Mouse (Mus musculus): ENCODE measurements around the gene Sec31b.
A peak's percentile ranks its signal among the peaks of the same experiment; 100 is the strongest.

The Sec31b gene

GRCm38 (mm10) chr19:44525551-44526205 lies 20.0 kb downstream of the Sec31b start:
- no peak for DNase-seq

GRCm38 (mm10) chr19:44519152-44519551 lies 26.5 kb downstream of the Sec31b start:
- peak; percentile 78 for DNase-seq

- peak; percentile 56 for DNase-seq
These were observed 27.5 kb downstream of the Sec31b start for GRCm38 (mm10) chr19:44517996-44518768.

GRCm38 (mm10) chr19:44515769-44516168 lies 29.9 kb downstream of the Sec31b start:
- no peak for DNase-seq

GRCm38 (mm10) chr19:44514521-44515451 lies 30.9 kb downstream of the Sec31b start:
- DNase-seq = peak; percentile 40

- DNase-seq = no peak
These were observed 31.7 kb downstream of the Sec31b start for GRCm38 (mm10) chr19:44513921-44514482.

DNA sequence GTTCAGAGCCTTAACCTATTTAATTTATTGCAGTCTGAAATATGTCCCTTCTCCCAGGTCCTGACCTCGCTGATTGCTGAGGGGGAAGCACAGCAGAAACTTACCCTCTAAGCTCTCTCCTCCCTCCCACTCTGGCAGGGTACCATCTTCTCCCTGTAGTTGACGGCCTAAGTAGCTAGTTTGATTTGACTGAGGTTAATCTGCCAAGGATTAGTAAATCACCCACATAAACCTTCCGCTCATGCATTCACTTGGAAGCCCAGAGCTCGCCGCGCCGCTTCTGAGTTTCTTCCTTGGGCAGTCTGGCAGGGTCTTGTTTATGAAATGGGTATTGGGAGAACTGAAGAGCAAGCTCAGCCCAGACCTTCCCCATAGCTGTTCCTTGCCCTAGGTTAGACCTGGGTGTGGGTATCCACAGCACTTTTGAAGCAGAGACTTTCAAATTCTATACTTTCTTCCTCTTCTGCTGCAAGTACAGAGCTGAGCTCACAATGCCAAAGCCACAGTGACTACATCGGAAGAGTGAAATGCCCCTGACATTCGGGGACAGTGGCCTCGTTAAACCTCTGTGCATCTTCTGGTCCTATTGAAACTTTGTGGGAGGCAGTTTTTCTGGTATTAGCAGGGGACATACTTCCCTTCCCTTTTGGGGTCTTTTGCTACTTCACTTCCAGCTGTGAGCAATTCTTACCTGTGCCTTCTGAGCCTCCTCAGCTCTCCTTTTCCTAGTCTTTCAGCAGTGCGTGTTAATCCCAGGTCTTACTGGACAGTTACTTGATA lies 32.4 kb downstream of the Sec31b start:
- DNase-seq = peak; percentile 58

- no peak for DNase-seq
These were observed 33.1 kb downstream of the Sec31b start for GRCm38 (mm10) chr19:44512601-44513000.

DNA sequence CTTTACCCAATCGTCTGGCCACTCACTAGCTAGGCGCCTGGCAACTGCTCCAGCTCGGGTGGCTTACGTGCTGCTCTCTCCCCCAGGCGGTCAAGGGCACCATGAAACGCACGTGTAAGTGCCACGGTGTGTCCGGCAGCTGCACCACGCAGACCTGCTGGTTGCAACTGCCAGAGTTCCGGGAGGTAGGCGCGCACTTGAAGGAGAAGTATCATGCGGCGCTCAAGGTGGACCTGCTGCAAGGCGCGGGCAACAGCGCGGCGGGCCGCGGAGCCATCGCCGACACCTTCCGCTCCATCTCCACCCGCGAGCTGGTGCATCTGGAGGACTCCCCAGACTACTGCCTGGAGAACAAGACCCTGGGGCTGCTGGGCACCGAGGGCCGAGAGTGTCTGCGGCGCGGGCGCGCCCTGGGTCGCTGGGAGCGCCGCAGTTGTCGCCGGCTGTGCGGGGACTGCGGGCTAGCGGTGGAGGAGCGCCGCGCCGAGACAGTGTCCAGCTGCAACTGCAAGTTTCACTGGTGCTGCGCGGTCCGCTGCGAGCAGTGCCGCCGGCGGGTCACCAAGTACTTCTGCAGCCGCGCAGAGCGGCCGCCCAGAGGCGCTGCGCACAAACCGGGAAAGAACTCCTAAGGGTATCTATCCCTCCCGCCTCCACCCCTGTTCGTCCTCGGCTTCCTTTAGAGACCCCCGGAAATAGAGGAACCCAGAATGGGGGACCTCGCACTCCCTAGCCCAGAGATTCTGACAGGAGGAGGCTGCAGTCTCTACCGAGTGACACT lies 34.0 kb downstream of the Sec31b start:
- peak; percentile 73 for DNase-seq

GRCm38 (mm10) chr19:44510534-44511175 lies 35.0 kb downstream of the Sec31b start:
- DNase-seq = no peak

DNA sequence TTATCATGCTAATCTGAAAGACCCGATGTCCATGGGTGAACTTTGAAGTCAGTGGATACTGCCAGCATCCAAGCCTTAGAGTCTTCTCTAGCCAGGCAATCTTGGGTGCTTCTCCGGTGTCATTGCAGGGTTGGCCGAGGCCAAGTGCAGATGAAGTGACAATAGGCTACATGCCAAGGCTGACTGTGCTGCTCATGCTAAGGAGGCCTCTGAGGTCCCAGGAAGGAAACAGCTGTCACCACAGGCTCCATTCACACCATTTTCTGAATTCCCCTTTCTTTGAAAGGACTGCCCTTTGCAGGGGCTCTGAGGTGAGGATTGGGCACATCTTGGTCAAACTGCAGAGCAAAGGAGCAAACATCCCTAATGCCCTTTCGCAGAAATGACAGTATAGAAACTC lies 42.9 kb downstream of the Sec31b start:
- no peak for DNase-seq

GRCm38 (mm10) chr19:44501925-44502324 lies 43.7 kb downstream of the Sec31b start:
- DNase-seq = no peak

DNA sequence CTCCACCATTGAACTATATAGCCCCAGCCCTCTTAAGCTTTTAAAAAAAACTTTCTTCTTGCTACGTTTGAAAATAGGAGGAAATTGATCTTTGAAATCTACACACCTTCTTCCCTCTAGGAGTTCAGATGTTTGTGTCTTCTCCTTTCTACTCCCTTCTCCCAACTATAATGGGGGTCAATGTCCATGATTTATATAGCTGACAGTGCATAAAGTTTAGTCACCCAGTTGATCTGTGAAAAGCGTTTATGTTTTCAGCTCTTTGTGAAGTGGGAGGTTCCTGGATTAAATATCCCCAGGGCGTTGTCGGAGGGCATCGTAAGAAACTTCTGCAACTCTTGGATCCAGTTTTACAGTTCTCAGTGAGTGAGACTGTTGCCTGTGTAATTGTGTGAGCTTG lies 45.4 kb downstream of the Sec31b start:
- DNase-seq = no peak

- DNase-seq = no peak
These were observed 46.7 kb downstream of the Sec31b start for GRCm38 (mm10) chr19:44498936-44499335.

GRCm38 (mm10) chr19:44496941-44497340 lies 48.7 kb downstream of the Sec31b start:
- no peak for DNase-seq

- no peak for DNase-seq
These were observed 49.2 kb downstream of the Sec31b start for GRCm38 (mm10) chr19:44496511-44496910.

- DNase-seq = no peak
These were observed 52.5 kb downstream of the Sec31b start, which contains the start of gene Wnt8b for GRCm38 (mm10) chr19:44493128-44493527. Gene Wnt8b (plus strand): TSS chr19:44493472.

DNA sequence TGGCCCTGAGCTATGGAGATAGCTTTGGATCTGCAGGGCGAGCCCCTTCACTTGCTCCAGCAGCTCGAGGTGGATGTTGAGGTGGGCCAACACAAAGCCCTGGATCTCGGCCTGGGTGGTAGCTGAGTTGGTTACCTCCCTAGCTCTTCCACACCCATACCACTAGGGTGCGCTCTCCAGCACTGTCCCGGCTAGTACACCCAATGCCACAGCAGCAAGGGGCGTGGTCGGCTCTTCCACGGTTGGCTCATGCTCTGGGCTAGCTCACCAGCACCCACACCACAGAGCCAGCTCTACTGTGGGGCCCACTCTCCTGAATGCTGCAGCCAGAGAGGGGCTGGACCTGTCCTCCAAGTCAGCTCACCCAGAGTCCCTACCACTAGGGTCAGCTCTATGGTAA lies 58.4 kb downstream of the Sec31b start:
- DNase-seq = peak; percentile 61

DNA sequence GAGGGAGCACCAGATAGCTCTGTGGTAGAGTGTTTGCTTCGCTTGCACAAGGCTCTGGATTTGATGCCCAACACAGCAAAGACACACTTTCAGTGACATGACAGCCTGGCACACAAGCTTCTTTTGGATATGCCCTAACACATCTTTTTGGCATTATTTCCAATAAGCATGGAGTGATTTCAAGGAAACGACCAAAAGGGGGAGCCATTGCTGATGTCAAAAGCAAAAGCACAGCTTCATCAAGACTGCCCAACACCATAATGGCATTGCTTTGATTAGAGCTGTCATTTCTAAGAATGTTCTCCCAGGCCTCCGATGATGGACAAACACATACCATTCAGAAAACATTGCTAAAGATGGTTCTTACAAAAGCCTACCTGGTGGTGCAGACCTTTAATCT lies 69.1 kb downstream of the Sec31b start:
- no peak for DNase-seq

DNA sequence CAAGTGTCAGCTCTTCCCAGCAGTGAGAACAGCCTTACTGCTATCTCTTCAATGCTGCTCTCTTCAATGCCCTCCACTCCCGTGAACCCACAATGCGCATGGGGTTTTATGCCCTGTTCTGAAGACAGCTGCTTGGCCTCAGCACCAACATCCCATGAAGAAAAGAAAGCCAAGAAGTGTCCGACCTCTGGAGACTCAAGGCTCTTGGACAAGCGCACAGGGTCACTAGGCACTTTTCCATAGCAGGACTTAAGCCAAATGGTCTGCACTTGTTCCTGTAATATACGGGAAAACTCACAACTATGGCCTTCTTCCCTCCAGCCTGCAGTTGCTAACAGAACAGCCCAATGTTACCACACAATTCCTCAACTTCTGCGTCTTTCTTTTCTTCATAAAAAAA lies 70.4 kb downstream of the Sec31b start:
- DNase-seq = peak; percentile 31

GRCm38 (mm10) chr19:44474158-44474557 lies 71.5 kb downstream of the Sec31b start:
- DNase-seq = peak; percentile 92

All from kidney, postnatal 10 days (tissue).